Mouse (Mus musculus) skeletal muscle tissue, adult 2 months (tissue): Measurements from ENCODE around the gene Tas2r123.

Experiments
- DNase-seq: peaks from one replicate; pipeline ENCODE4 v3.0.0-alpha.2; 2012; ENCODE audit warnings: low read depth, low spot score

Gene Tas2r123

DNA sequence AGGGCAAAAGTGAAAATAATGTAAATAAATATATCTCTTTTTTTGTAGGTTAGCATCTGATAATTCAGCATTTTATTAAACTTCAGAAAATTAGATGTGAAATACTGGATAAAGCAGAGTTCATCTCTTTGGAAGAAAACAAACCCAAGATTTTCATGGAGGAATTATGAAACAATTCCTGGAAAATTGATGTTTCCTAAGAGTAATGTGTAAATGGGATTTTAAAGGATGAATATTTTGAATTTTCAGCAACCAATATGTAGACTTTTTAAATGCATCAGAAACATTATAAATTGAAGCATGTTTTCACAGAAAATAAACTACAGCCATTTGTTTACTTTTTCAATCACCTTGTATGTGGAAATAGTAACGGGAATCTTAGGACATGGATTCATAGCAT lies at the start of gene Tas2r123:
TSS of gene Tas2r123 (plus strand) at position 301 of the 400 bp plus-strand sequence.
- no peak for DNase-seq

DNA sequence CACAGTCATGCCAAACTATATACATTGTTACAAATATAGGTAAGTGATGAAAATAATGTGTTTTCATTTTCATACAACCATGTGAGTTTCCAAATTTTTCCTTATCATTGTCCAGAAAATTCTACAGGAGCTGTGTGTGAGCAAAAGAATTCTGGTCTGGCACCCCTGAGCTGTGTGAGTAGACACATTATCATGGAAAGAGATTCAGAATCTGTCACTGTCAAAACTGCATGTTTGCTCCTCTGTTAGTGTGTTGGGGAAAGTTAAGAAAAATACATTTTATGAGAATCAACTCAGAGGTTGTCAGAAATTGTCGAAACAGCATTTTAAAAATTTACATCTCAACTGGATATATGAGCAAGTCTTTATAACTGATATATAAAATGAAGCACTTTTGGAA lies 44.4 kb upstream of the Tas2r123 start, which contains the start of gene Tas2r117:
TSS of gene Tas2r117 (plus strand) at position 301 of the 400 bp plus-strand sequence.
- no peak for DNase-seq

DNA sequence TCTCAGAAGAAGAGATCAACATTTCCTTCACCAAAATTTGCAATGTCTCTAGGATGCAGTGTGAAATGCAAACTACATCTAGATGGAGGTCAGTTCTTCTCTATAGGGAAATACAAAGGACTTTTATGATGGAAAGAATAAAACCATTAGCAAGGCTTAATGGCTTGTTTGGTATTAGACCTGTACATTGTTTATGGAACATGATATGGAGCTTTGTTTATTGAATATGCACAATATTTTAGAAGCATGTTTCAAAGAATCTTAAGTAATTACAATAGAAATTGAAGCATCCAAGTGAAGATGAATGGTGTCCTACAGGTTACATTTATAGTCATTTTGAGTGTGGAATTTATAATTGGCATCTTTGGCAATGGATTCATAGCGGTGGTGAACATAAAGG lies 8.2 kb downstream of the Tas2r123 start, which contains the start of gene Tas2r116:
TSS of gene Tas2r116 (plus strand) at position 301 of the 400 bp plus-strand sequence.
- DNase-seq: no peak

DNA sequence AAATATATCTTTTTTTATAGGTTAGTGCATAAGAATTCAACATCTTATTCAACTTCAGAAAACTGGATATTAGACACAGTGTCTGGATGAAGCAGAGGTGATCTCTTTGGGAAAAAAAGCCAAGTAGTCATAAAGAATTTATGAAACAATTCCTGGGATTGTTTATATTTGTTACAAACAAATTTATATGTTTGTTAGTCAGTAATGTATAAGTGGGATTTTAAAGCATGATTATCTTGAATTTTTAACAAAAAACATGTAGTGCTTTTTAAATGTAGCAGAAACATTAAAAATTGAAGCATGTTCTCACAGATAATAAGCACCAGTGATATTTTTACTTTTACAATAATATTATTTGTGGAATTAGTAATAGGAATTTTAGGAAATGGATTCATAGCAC lies 20.8 kb downstream of the Tas2r123 start, which contains the start of gene Tas2r110:
TSS of gene Tas2r110 (plus strand) at position 301 of the 400 bp plus-strand sequence.
- no peak for DNase-seq

DNA sequence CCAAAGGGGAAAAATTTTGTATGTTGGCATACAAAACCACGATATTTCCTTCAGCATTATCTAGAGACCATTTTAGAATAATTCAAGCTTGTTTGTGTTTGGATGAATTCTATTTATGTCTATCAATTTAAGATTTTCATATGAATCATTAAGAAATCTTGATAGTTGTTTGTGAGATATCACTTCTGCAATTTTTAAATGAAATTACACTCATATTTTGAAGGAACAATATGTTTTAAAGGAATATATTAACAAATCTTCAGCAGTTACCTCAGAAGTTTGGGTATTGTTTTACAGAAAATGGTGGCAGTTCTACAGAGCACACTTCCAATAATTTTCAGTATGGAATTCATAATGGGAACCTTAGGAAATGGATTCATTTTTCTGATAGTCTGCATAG lies 45.8 kb downstream of the Tas2r123 start, which contains the start of gene Tas2r113:
TSS of gene Tas2r113 (plus strand) at position 301 of the 400 bp plus-strand sequence.
- DNase-seq: no peak
